Mouse (Mus musculus) ovary, adult 18-20 months (tissue): ENCODE results near the gene Sgms1.

Experiments used
- DNase-seq: peaks from one replicate; pipeline ENCODE4 v3.0.0; 2022; ENCODE audit warnings: low spot score, mixed read lengths

The Sgms1 gene

DNA sequence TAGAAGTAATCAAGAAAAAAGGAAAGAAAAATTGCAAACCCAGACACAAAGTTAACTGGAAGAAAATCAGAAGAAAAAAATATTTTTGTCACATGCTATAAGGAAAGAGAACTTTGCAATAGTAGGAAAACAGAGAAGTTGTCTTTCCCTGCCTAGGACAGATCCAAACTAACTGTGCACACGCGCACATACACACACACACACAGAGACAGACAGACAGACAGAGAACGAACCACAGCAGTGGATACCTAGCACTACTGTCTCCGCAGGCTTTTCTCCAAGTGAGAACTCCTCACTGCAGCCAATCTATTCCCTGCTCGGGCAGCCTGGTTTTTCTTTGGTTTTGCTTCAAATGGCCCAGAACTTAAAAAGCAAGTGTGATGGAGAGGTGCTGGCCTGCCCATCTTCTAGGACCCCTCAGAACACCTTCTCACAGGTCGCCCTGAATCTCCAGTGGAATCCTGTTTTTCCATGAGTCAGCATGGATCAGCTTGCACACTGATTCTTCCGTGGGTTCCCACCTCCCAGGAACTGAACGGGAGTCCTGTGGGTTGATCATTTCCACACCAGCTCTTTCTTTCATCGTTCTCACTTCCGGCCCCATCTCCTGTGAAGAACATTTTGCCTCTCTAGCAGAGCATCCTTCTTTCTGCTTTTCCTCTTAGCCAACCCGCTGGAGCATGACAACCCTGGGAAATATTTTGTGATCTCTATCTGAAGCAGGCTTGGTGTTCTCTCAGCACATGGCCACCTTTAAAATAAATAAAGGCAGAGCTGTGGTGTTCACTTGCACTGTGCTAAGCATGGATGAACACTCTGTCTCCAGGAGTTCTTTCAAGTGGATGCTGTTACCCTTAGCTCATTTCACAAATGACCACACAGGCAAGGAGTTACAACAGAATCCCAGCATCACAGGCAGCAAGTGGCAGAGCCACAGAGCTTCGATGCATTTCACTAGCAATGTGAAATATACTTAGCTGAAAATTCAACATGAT, 96.4 kb downstream of the Sgms1 start:
- no peak for DNase-seq

- DNase-seq = no peak
These were observed 97.3 kb downstream of the Sgms1 start for GRCm38 (mm10) chr19:32292067-32292739.

- no peak for DNase-seq
These were observed 98.4 kb downstream of the Sgms1 start for GRCm38 (mm10) chr19:32291130-32291529.

DNA sequence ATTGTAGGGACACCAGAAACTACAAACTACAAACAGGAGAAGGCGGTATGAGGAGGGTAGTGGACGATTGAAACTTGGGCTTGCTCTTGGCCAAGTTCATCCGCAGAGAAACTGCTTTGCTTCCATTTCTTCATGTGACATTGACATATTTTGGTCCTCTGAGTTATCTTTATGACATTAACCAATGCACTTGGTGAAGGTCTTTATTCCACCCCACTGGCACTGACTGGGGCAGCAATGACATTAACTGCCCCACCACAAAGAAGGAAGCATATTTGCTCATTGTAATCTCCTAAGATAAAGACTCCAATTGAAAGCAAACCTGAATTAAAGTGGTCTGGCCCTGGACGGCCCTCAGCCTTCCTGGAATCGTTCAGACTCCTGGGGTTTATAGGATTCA, 100.6 kb downstream of the Sgms1 start:
- no peak for DNase-seq

- no peak for DNase-seq
These were observed 101.7 kb downstream of the Sgms1 start for GRCm38 (mm10) chr19:32287839-32288238.

GRCm38 (mm10) chr19:32285455-32285831, 104.1 kb downstream of the Sgms1 start:
- no peak for DNase-seq

- DNase-seq = no peak
These were observed 104.6 kb downstream of the Sgms1 start for GRCm38 (mm10) chr19:32284681-32285454.

DNA sequence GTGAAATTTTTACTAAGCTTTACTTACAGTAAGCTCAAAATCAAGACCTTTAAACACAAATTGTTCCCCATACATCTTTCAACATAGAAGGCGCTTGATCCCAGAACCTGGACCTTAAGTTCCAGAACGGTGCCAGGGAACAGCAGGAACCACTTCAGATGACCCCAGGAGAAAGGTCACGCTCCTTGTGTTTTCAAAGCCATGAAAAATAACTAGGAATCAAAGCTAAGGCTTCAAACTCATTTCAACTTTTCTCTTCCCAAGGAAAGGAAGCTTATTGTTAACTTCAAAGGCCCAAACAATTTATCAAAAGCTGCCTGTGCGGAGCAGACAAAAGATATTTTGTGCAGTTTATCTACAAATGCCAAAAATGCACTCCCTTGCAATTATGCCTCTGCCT, 107.6 kb downstream of the Sgms1 start:
- DNase-seq = no peak

GRCm38 (mm10) chr19:32280380-32280779, 109.1 kb downstream of the Sgms1 start:
- no peak for DNase-seq

GRCm38 (mm10) chr19:32279400-32279799, 110.1 kb downstream of the Sgms1 start:
- no peak for DNase-seq

DNA sequence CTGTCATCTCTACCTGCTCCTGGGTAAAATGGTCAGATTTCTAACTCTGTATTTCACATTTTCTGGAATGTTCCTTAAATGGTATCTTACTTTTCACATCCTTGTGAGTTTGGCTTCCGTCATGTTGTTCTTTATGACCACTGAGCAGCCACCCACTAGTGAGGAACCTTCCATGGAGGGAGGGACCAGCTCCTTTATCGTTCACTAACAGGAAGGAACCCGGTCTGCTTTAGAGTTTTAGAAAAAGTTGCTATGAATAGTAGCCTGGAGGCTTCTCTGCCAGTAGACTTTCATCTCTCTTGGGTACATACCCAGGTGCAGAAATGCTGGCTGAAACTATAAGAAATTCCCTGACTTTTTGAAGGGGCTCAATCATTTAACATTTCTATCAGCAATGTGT, 111.6 kb downstream of the Sgms1 start:
- DNase-seq = no peak

GRCm38 (mm10) chr19:32277287-32277686, 112.2 kb downstream of the Sgms1 start:
- DNase-seq = no peak

- no peak for DNase-seq
These were observed 112.7 kb downstream of the Sgms1 start for GRCm38 (mm10) chr19:32276817-32277216.

GRCm38 (mm10) chr19:32276263-32276662, 113.3 kb downstream of the Sgms1 start:
- DNase-seq = no peak

DNA sequence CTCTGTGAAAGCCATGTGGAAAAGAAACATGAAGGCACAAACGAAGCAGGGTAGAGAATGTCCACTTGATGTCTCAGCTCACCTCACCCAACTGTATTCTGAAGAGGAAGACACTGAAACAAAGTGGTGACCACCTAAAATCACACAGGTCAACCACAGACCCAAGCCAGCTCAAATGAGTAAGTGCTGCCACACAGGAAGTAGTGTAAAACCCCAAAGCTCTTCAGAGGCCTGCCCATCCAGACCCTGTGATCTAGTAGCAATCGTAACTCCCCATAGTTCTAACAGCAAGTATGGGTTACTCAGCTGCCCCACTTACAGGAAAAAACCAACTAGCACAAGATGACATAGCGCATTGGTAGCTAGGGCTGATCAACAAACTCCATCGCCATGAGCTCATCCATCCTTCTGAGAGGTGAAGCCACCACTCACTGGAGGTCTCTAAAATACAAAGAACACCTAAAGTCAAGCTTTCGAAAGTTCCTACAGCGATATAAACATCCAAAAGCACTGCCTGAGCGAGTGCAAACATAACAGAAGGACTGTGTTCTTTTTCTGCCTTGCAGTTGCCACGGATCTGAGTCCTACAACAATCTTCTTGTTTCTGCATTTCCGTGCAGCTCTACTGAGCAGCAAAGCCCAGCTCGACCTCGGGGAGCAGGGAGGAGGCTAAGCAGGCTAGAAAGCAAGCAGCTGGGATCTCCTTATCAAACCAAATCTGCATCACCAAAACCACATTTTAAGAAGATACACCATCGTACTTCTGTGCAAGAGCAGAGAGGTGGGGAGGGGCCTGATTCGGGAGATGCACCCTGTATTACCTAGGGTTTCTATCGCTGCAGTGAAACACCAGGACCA, 114.2 kb downstream of the Sgms1 start:
- DNase-seq = no peak

- DNase-seq = no peak
These were observed 115.4 kb downstream of the Sgms1 start for GRCm38 (mm10) chr19:32274145-32274544.

- no peak for DNase-seq
These were observed 115.8 kb downstream of the Sgms1 start for GRCm38 (mm10) chr19:32273714-32274113.

DNA sequence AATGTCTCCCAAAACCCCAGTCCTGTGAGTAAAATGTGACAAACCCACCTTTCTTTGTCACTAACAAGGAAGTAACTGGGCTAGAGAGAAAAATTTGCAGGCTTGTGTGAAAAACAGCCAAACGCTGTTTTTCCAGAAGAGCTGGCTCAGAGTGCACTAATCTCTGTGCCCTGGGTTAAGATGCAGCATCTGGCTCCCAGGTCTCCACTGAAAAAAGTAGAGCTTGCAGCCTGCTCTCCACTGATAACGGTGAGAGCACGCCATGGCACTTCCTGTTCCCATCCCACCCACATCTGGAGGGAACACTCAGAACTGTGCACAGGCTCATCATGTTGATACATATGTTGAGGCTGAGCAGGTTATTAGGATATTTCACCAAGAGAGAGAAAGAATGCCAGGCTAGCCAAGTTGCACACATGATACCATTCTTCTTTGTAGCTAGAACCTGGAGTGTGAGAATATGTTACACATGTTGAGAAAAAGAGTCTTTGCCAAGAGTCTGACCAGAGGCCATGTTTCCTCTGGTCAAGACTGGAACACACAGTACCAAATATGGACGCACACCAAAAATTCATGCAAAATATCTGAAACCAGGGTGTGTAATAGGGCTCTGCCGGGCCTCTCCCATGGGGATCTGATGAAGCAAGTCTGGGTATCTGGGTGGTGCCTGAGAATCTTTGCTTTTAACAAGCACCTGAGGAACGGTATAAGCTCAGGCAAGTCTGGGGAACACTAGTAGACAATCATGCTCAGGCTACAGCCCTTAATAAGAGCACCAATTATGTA, 116.8 kb downstream of the Sgms1 start:
- no peak for DNase-seq

GRCm38 (mm10) chr19:32271455-32272200, 117.9 kb downstream of the Sgms1 start:
- no peak for DNase-seq

- no peak for DNase-seq
These were observed 119.7 kb downstream of the Sgms1 start for GRCm38 (mm10) chr19:32269844-32270176.
